Mouse (Mus musculus): ENCODE data around the gene Xxylt1. TPM values are rescaled to one million over a fixed set of nuclear protein-coding genes. Genes with fewer than 3 reads are reported as not detected.
A peak's percentile ranks its signal among the peaks of the same experiment; 100 is the strongest.
"Not testable (repeated sequence)": the region's sequence is repeated elsewhere in the genome, so short reads cannot be mapped to it uniquely, and the experiment has no call there.

Gene Xxylt1
- total RNA-seq, 2 experiments from 2014 or later: 19.0 to 20.9 TPM

- intact Hi-C loops (cut with DNase I): no loop called here
Observed at GRCm38 (mm10) chr16:31034051-31034450, 47.2 kb downstream of the Xxylt1 start.

GRCm38 (mm10) chr16:31029739-31030485 lies 51.3 kb downstream of the Xxylt1 start:
- no peak for DNase-seq (ENCODE audit: low spot score in 2 of 2)
- intact Hi-C loops (cut with DNase I): no loop called here

More at GRCm38 (mm10) chr16:31034051-31034450, 47.2 kb downstream of the Xxylt1 start:
- no peak for DNase-seq (ENCODE audit: low spot score in 2 of 2)

GRCm38 (mm10) chr16:31027675-31028074 lies 53.6 kb downstream of the Xxylt1 start:
- no peak for DNase-seq (ENCODE audit: low spot score in 2 of 2)
- intact Hi-C loops (cut with DNase I): no loop called here

GRCm38 (mm10) chr16:31025516-31025915 lies 55.7 kb downstream of the Xxylt1 start:
- intact Hi-C loops (cut with DNase I): no loop called here
- no peak for DNase-seq (ENCODE audit: low spot score in 2 of 2)

GRCm38 (mm10) chr16:31024997-31025396 lies 56.2 kb downstream of the Xxylt1 start:
- intact Hi-C loops (cut with DNase I): loop anchor here (5.0 kb wide), 1 partner anchor 42 kb away; no protein-coding TSS in a partner anchor
- no peak for DNase-seq (ENCODE audit: low spot score in 2 of 2)

GRCm38 (mm10) chr16:31024221-31024620 lies 57.0 kb downstream of the Xxylt1 start:
- intact Hi-C loops (cut with DNase I): loop anchor here (5.0 kb wide), 1 partner anchor 43 kb away; no protein-coding TSS in a partner anchor

GRCm38 (mm10) chr16:31023803-31024202 lies 57.4 kb downstream of the Xxylt1 start:
- intact Hi-C loops (cut with DNase I): loop anchor here (5.0 kb wide), 1 partner anchor 43 kb away; no protein-coding TSS in a partner anchor
- no peak for DNase-seq (ENCODE audit: low spot score in 2 of 2)

More at GRCm38 (mm10) chr16:31024221-31024620, 57.0 kb downstream of the Xxylt1 start:
- DNase-seq (ENCODE audit: low spot score in 2 of 2): no peak

GRCm38 (mm10) chr16:31022287-31022686 lies 58.9 kb downstream of the Xxylt1 start:
- intact Hi-C loops (cut with DNase I): loop anchor here (5.0 kb wide), 1 partner anchor 45 kb away; no protein-coding TSS in a partner anchor
- no peak for DNase-seq (ENCODE audit: low spot score in 2 of 2)

- intact Hi-C loops (cut with DNase I): no loop called here
- peak in 1 of 2 experiments; percentile 88 for DNase-seq (ENCODE audit: low spot score in 2 of 2)
Observed at GRCm38 (mm10) chr16:31019514-31019913, 61.7 kb downstream of the Xxylt1 start.

- no peak for DNase-seq (ENCODE audit: low spot score in 2 of 2)
Observed at GRCm38 (mm10) chr16:31017687-31018413, 63.4 kb downstream of the Xxylt1 start.

GRCm38 (mm10) chr16:31016669-31017068 lies 64.6 kb downstream of the Xxylt1 start:
- DNase-seq (ENCODE audit: low spot score in 2 of 2): no peak
- intact Hi-C loops (cut with DNase I): no loop called here

More at GRCm38 (mm10) chr16:31017687-31018413, 63.4 kb downstream of the Xxylt1 start:
- intact Hi-C loops (cut with DNase I): no loop called here

GRCm38 (mm10) chr16:31016169-31016568 lies 65.1 kb downstream of the Xxylt1 start:
- DNase-seq (ENCODE audit: low spot score in 2 of 2): no peak
- intact Hi-C loops (cut with DNase I): no loop called here

- intact Hi-C loops (cut with DNase I): no loop called here
- DNase-seq (ENCODE audit: low spot score in 2 of 2): no peak
Observed at GRCm38 (mm10) chr16:31015271-31015670, 66.0 kb downstream of the Xxylt1 start.

GRCm38 (mm10) chr16:31012236-31012635 lies 69.0 kb downstream of the Xxylt1 start:
- intact Hi-C loops (cut with DNase I): no loop called here

GRCm38 (mm10) chr16:31010443-31010842 lies 70.8 kb downstream of the Xxylt1 start:
- intact Hi-C loops (cut with DNase I): no loop called here
- no peak for DNase-seq (ENCODE audit: low spot score in 2 of 2)

More at GRCm38 (mm10) chr16:31012236-31012635, 69.0 kb downstream of the Xxylt1 start:
- no peak for DNase-seq (ENCODE audit: low spot score in 2 of 2)

GRCm38 (mm10) chr16:31008326-31008725 lies 72.9 kb downstream of the Xxylt1 start:
- intact Hi-C loops (cut with DNase I): no loop called here
- peak in 1 of 2 experiments; percentile 28 for DNase-seq (ENCODE audit: low spot score in 2 of 2)

GRCm38 (mm10) chr16:31007582-31007981 lies 73.7 kb downstream of the Xxylt1 start:
- no peak for DNase-seq (ENCODE audit: low spot score in 2 of 2)
- intact Hi-C loops (cut with DNase I): no loop called here

GRCm38 (mm10) chr16:31005693-31006092 lies 75.5 kb downstream of the Xxylt1 start:
- peak in 1 of 2 experiments; percentile 74 for DNase-seq (ENCODE audit: low spot score in 2 of 2)
- intact Hi-C loops (cut with DNase I): no loop called here

GRCm38 (mm10) chr16:31004321-31004682 lies 76.9 kb downstream of the Xxylt1 start:
- no peak for DNase-seq (ENCODE audit: low spot score in 2 of 2)
- intact Hi-C loops (cut with DNase I): no loop called here

- DNase-seq (ENCODE audit: low spot score in 2 of 2): peak in 1 of 2 experiments; percentile 42
- intact Hi-C loops (cut with DNase I): not testable (repeated sequence)
Observed at GRCm38 (mm10) chr16:31003592-31004320, 77.5 kb downstream of the Xxylt1 start.
